Mouse (Mus musculus) C2C12 (cell line): ENCODE results near the gene Sec22b.

Experiments
- CTCF ChIP-seq: IDR thresholded peaks from one replicate; pipeline ENCODE4 v1.5.1; 2011; ENCODE audit not compliant: control insufficient read depth, insufficient read depth, insufficient read length
- MAX ChIP-seq: IDR thresholded peaks from one replicate; pipeline ENCODE4 v1.6.1; 2011; ENCODE audit warnings: mild to moderate bottlenecking, control low read depth
- USF1 ChIP-seq: IDR thresholded peaks from one replicate; pipeline ENCODE4 v1.6.1; 2011; ENCODE audit warnings: low read depth, mild to moderate bottlenecking, control low read depth, moderate library complexity

DNA sequence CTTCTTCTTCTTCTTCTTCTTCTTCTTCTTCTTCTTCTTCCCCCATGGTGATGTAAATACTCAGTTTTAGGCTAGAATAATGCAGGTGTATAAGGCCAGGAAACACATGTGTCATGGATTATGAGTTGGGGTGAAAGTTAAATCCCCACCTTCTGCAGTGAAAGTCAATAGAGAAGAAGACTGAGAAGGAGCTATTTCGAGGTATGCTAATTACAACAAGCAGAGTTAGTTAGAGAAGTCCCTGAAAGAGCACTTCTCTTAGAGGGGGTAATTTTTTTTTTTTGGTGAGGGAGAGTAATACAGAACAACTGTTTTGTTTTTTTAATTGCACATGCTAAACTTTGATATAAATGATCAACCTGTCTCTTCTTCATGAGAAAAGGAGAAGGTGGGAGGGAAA is 55.9 kb downstream of the Sec22b start:
- no peak for TF ChIP-seq CTCF
- TF ChIP-seq USF1 = no peak
- no peak for TF ChIP-seq MAX
